Mouse (Mus musculus) brown adipose tissue, adult 24 weeks (tissue): Measurements from ENCODE around the gene Gm7951. TPM values are rescaled to one million over a fixed set of nuclear protein-coding genes. Genes with fewer than 3 reads are reported as not detected.
"Not testable (repeated sequence)": the region's sequence is repeated elsewhere in the genome, so short reads cannot be mapped to it uniquely, and the experiment has no call there.

Experiments used
- H3K27ac ChIP-seq: fragments of 200-500 bp; replicated peaks from 2 replicates; pipeline ENCODE4 v1.5.1; 2012; ENCODE audit warnings: low read depth, mild to moderate bottlenecking, low read length
- H3K4me1 ChIP-seq: fragments of 200-500 bp; 2 replicates; pipeline ENCODE4 v1.6.1; 2012; ENCODE audit warnings: low read length, mixed read lengths; ENCODE audit not compliant: control insufficient read depth, insufficient read depth, insufficient read length
- H3K4me3 ChIP-seq: fragments of 200-500 bp; 2 replicates; pipeline ENCODE4 v1.5.1; 2012; ENCODE audit warnings: low read depth, mild to moderate bottlenecking, low read length, moderate library complexity; ENCODE audit not compliant: insufficient read depth
- polyA plus RNA-seq: library from polyadenylated mRNA; stranded (reverse); fragments of >200 nt; gene quantifications from 2 replicates; pipeline ENCODE4 v1.2.4, GENCODE M21; 2012; ENCODE audit not compliant: missing spikeins, insufficient read depth, insufficient read length

Gm7951 gene
- not detected in 2 replicates for polyA plus RNA-seq

- H3K27ac ChIP-seq, H3K4me1 ChIP-seq, H3K4me3 ChIP-seq: not testable (repeated sequence)
These were observed at the start of gene Gm7951 for GRCm38 (mm10) chr14:42117269-42117668. TSS of gene Gm7951 (minus strand) at chr14:42117369.

- not testable (repeated sequence) for H3K27ac ChIP-seq, H3K4me3 ChIP-seq, H3K4me1 ChIP-seq
These were observed 45.4 kb upstream of the Gm7951 start, which contains the start of gene Gm17027 for GRCm38 (mm10) chr14:42162522-42162921. TSS of gene Gm17027 (minus strand) at chr14:42162622.

GRCm38 (mm10) chr14:42134571-42134970, 17.4 kb upstream of the Gm7951 start:
- H3K27ac ChIP-seq, H3K4me1 ChIP-seq, H3K4me3 ChIP-seq: not testable (repeated sequence)

DNA sequence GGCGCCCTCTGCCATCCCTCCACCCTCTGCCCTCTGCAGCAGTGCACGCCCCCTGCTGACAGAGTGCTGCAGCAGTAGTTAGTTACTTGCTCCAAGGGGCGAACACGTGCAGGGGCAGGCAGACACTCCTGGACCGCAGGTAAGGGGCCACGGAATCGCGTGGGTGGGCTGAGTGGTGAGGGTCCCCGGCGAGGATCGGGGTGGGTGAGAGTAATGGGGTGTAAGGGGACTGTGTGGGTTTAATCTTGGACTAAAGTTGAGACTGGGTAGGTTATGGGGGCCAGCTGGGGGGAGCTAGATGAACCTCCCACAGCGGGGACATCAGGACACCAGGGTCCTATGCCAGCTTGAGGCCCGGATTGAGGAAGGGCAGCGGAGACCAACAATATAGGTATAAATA, 16.6 kb upstream of the Gm7951 start:
- H3K4me1 ChIP-seq, H3K27ac ChIP-seq, H3K4me3 ChIP-seq: not testable (repeated sequence)

Other genes with a start within 250 kb of the Gm7951 start
- not detected in 2 replicates for gene Gm7980, start 210.1 kb downstream of the Gm7951 start, polyA plus RNA-seq
- not detected in 2 replicates for gene 1700049E17Rik1, start 192.4 kb downstream of the Gm7951 start, polyA plus RNA-seq
- gene 1700024B05Rik, start 173.4 kb downstream of the Gm7951 start, polyA plus RNA-seq, result not detected in 2 replicates
- gene Gm6401, start 149.4 kb downstream of the Gm7951 start, polyA plus RNA-seq, result not detected in 2 replicates
- not detected in 2 replicates for gene Gm3543, start 134.0 kb downstream of the Gm7951 start, polyA plus RNA-seq
- gene Gm17027, start 45.3 kb upstream of the Gm7951 start, polyA plus RNA-seq, result not detected in 2 replicates
- gene Gm3573, start 73.4 kb upstream of the Gm7951 start, polyA plus RNA-seq, result not detected in 2 replicates
- gene Gm17026, start 142.7 kb upstream of the Gm7951 start, polyA plus RNA-seq, result not detected in 2 replicates
- gene Gm9611, start 180.0 kb upstream of the Gm7951 start, polyA plus RNA-seq, result not detected in 2 replicates
- gene Gm7995, start 192.8 kb upstream of the Gm7951 start, polyA plus RNA-seq, result not detected in 2 replicates